Mouse (Mus musculus) neural tube, embryonic 12.5 days (tissue): Measurements from ENCODE around the gene Fam3c. TPM values are rescaled to one million over a fixed set of nuclear protein-coding genes. Genes with fewer than 3 reads are reported as not detected.

Experiments used
- ATAC-seq: fragments of 200-750 bp; cut with Nextera tagmentation; 2 replicates; pipeline ENCODE4 v1.8.0; 2017; ENCODE audit warnings: low read depth, mild to moderate bottlenecking, moderate TSS enrichment, moderate library complexity; ENCODE audit not compliant: low FRiP score
- H3K27ac ChIP-seq: fragments of 300-500 bp; sonication (generic); 2 replicates; pipeline ENCODE4 v1.5.1; 2016
- H3K27me3 ChIP-seq: fragments of 300-500 bp; sonication (generic); replicated peaks from 2 replicates; pipeline ENCODE4 v1.6.1; 2016; ENCODE audit warnings: mild to moderate bottlenecking
- H3K36me3 ChIP-seq: fragments of 300-500 bp; sonication (generic); 2 replicates; pipeline ENCODE4 v1.6.1; 2016; ENCODE audit warnings: mild to moderate bottlenecking
- H3K4me1 ChIP-seq: fragments of 300-500 bp; sonication (generic); 2 replicates; pipeline ENCODE4 v1.6.1; 2016
- H3K4me2 ChIP-seq: fragments of 300-500 bp; sonication (generic); replicated peaks from 2 replicates; pipeline ENCODE4 v1.6.1; 2016; ENCODE audit warnings: mild to moderate bottlenecking
- H3K4me3 ChIP-seq: fragments of 300-500 bp; sonication (generic); 2 replicates; pipeline ENCODE4 v1.5.1; 2016
- H3K9ac ChIP-seq: fragments of 300-500 bp; sonication (generic); 2 replicates; pipeline ENCODE4 v1.6.1; 2016; ENCODE audit warnings: mild to moderate bottlenecking
- H3K9me3 ChIP-seq: fragments of 300-500 bp; sonication (generic); 2 replicates; pipeline ENCODE4 v1.6.1; 2016; ENCODE audit warnings: mild to moderate bottlenecking
- WGBS: fragments of 180-500 bp; shearing (Covaris S2); methylation state at CpG from one replicate; pipeline ENCODE4 v1.1.7; 2016; 5-methylcytosine and 5-hydroxymethylcytosine counted together
- polyA plus RNA-seq: library from polyadenylated mRNA; unstranded; fragments of >200 nt; fragmentation: Nextera tagmentation; extraction: Ambion mirVana; gene quantifications from 2 replicates; pipeline ENCODE4 v1.2.1, GENCODE M21; 2016

The Fam3c gene
- polyA plus RNA-seq, 1 experiment from 2014 or later, result 27.1 TPM

- no peaks in the 10 kb centered on the region for H3K36me3 ChIP-seq
- 93% methylated on average over 11 of the region's 11 CpGs for WGBS
- H3K4me3 ChIP-seq, result no peak overlapping the region
- no peak overlapping the region for H3K4me2 ChIP-seq
- no peaks in the 10 kb centered on the region for H3K27me3 ChIP-seq
- H3K27ac ChIP-seq, result no peak overlapping the region
- no peak for ATAC-seq
- H3K9ac ChIP-seq, result no peak overlapping the region
- no peaks in the 10 kb centered on the region for H3K4me1 ChIP-seq
- H3K9me3 ChIP-seq, result no peaks in the 10 kb centered on the region
Observed at GRCm38 (mm10) chr6:22349531-22350238, 6.4 kb downstream of the Fam3c start.

GRCm38 (mm10) chr6:22348975-22349374 lies 7.1 kb downstream of the Fam3c start:
- WGBS, result 96% methylated on average over 3 of the region's 3 CpGs

GRCm38 (mm10) chr6:22348130-22348529 lies 7.9 kb downstream of the Fam3c start:
- Histone ChIP-seq H3K4me1 (no peaks in the 10 kb centered on the region), H3K4me2 (no peak overlapping the region), H3K36me3 (no peaks in the 10 kb centered on the region), H3K27ac (no peak overlapping the region), H3K4me3 (no peak overlapping the region), H3K9ac (no peak overlapping the region), H3K27me3 (no peaks in the 10 kb centered on the region), H3K9me3 (no peaks in the 10 kb centered on the region)
- no peak for ATAC-seq
- WGBS, result 83% methylated on average over 4 of the region's 4 CpGs

More at GRCm38 (mm10) chr6:22348975-22349374, 7.1 kb downstream of the Fam3c start:
- Histone ChIP-seq H3K9me3 (no peaks in the 10 kb centered on the region), H3K27ac (no peak overlapping the region), H3K4me1 (no peaks in the 10 kb centered on the region), H3K4me3 (no peak overlapping the region), H3K9ac (no peak overlapping the region), H3K4me2 (no peak overlapping the region), H3K27me3 (no peaks in the 10 kb centered on the region), H3K36me3 (no peaks in the 10 kb centered on the region)
- no peak for ATAC-seq

- Histone ChIP-seq H3K9me3 (no peaks in the 10 kb centered on the region), H3K4me1 (no peaks in the 10 kb centered on the region), H3K36me3 (no peaks in the 10 kb centered on the region), H3K9ac (no peak overlapping the region), H3K4me2 (no peak overlapping the region), H3K4me3 (no peak overlapping the region), H3K27me3 (no peaks in the 10 kb centered on the region), H3K27ac (no peak overlapping the region)
- 77% methylated on average over 8 of the region's 8 CpGs for WGBS
- ATAC-seq, result no peak
Observed at GRCm38 (mm10) chr6:22347132-22347902, 8.7 kb downstream of the Fam3c start.

GRCm38 (mm10) chr6:22344443-22344842 lies 11.6 kb downstream of the Fam3c start:
- H3K9me3 ChIP-seq, result no peaks in the 10 kb centered on the region
- H3K36me3 ChIP-seq, result no peaks in the 10 kb centered on the region
- no peaks in the 10 kb centered on the region for H3K27me3 ChIP-seq
- no peak overlapping the region for H3K9ac ChIP-seq
- WGBS, result 67% methylated on average over 6 of the region's 6 CpGs
- no peak overlapping the region for H3K4me2 ChIP-seq
- no peaks in the 10 kb centered on the region for H3K4me1 ChIP-seq
- H3K27ac ChIP-seq, result no peak overlapping the region
- no peak for ATAC-seq
- H3K4me3 ChIP-seq, result no peak overlapping the region

GRCm38 (mm10) chr6:22343706-22344105 lies 12.3 kb downstream of the Fam3c start:
- ATAC-seq, result no peak
- Histone ChIP-seq H3K36me3 (peaks cover 2% of the 10 kb centered on the region; the same call in 1 of the 2 replicates), H3K9ac (no peak overlapping the region), H3K27me3 (no peaks in the 10 kb centered on the region), H3K9me3 (no peaks in the 10 kb centered on the region), H3K27ac (no peak overlapping the region), H3K4me2 (no peak overlapping the region), H3K4me3 (no peak overlapping the region), H3K4me1 (no peaks in the 10 kb centered on the region)
- WGBS, result 95% methylated on average over 6 of the region's 6 CpGs

GRCm38 (mm10) chr6:22343292-22343691 lies 12.8 kb downstream of the Fam3c start:
- no peaks in the 10 kb centered on the region for H3K27me3 ChIP-seq
- no peak for ATAC-seq
- no peaks in the 10 kb centered on the region for H3K4me1 ChIP-seq
- H3K4me3 ChIP-seq, result no peak overlapping the region
- 93% methylated on average over 3 of the region's 3 CpGs for WGBS
- no peak overlapping the region for H3K9ac ChIP-seq
- H3K27ac ChIP-seq, result no peak overlapping the region
- no peaks in the 10 kb centered on the region for H3K9me3 ChIP-seq
- peaks cover 3% of the 10 kb centered on the region; the same call in 1 of the 2 replicates for H3K36me3 ChIP-seq
- no peak overlapping the region for H3K4me2 ChIP-seq

- Histone ChIP-seq H3K4me3 (no peak overlapping the region), H3K4me1 (no peaks in the 10 kb centered on the region), H3K4me2 (no peak overlapping the region), H3K9me3 (no peaks in the 10 kb centered on the region), H3K27me3 (no peaks in the 10 kb centered on the region), H3K36me3 (peaks cover 3% of the 10 kb centered on the region; the same call in 1 of the 2 replicates), H3K9ac (no peak overlapping the region), H3K27ac (no peak overlapping the region)
- 95% methylated on average over 14 of the region's 14 CpGs for WGBS
- no peak for ATAC-seq
Observed at GRCm38 (mm10) chr6:22340779-22341178, 15.3 kb downstream of the Fam3c start.

GRCm38 (mm10) chr6:22339763-22340542 lies 16.1 kb downstream of the Fam3c start:
- Histone ChIP-seq H3K4me2 (no peak overlapping the region), H3K4me1 (no peaks in the 10 kb centered on the region), H3K27ac (no peak overlapping the region), H3K9ac (no peak overlapping the region), H3K9me3 (no peaks in the 10 kb centered on the region), H3K27me3 (no peaks in the 10 kb centered on the region), H3K4me3 (no peak overlapping the region), H3K36me3 (peaks cover 3% of the 10 kb centered on the region; the same call in 1 of the 2 replicates)
- WGBS, result 94% methylated on average over 15 of the region's 15 CpGs
- ATAC-seq, result no peak

GRCm38 (mm10) chr6:22332548-22332947 lies 23.5 kb downstream of the Fam3c start:
- Histone ChIP-seq H3K27me3 (no peaks in the 10 kb centered on the region), H3K9ac (no peak overlapping the region), H3K4me2 (no peak overlapping the region), H3K4me1 (no peaks in the 10 kb centered on the region), H3K9me3 (no peaks in the 10 kb centered on the region), H3K27ac (no peak overlapping the region), H3K4me3 (no peak overlapping the region), H3K36me3 (no peaks in the 10 kb centered on the region)
- ATAC-seq, result no peak
- 97% methylated on average over 2 of the region's 2 CpGs for WGBS

GRCm38 (mm10) chr6:22330169-22330960 lies 25.7 kb downstream of the Fam3c start:
- WGBS, result 91% methylated on average over 13 of the region's 13 CpGs
- H3K36me3 ChIP-seq, result no peaks in the 10 kb centered on the region
- H3K4me1 ChIP-seq, result no peaks in the 10 kb centered on the region
- H3K4me2 ChIP-seq, result no peak overlapping the region
- H3K27ac ChIP-seq, result no peak overlapping the region
- ATAC-seq, result no peak
- no peaks in the 10 kb centered on the region for H3K27me3 ChIP-seq
- no peaks in the 10 kb centered on the region for H3K9me3 ChIP-seq
- H3K9ac ChIP-seq, result no peak overlapping the region
- no peak overlapping the region for H3K4me3 ChIP-seq
